Mouse (Mus musculus) spleen, adult 2 months (tissue): ENCODE results near the gene Rbm6. TPM values are rescaled to one million over a fixed set of nuclear protein-coding genes. Genes with fewer than 3 reads are reported as not detected.

Experiments
- DNase-seq, 2 experiments: peaks; one replicate each; pipeline versions ENCODE4 v3.0.0 to v3.0.0-alpha.2; 2012 to 2021; ENCODE audit warnings: low spot score in 2 of 2, low read depth in 1 of 2
- H3K27ac ChIP-seq: fragments of 200-500 bp; 2 replicates; pipeline ENCODE4 v1.5.1; 2012; ENCODE audit warnings: low read length, inconsistent platforms; ENCODE audit not compliant: insufficient read depth
- H3K27me3 ChIP-seq: fragments of 200-500 bp; 2 replicates; pipeline ENCODE4 v1.6.1; 2012; ENCODE audit warnings: mild to moderate bottlenecking, moderate library complexity, low read length, inconsistent platforms; ENCODE audit not compliant: control insufficient read depth, insufficient read depth
- H3K36me3 ChIP-seq: fragments of 200-500 bp; 2 replicates; pipeline ENCODE4 v1.6.1; 2012; ENCODE audit warnings: mild to moderate bottlenecking, low read length, inconsistent platforms; ENCODE audit not compliant: control insufficient read depth, insufficient read depth
- H3K4me1 ChIP-seq: fragments of 200-500 bp; 2 replicates; pipeline ENCODE4 v1.6.1; 2011; ENCODE audit warnings: inconsistent platforms; ENCODE audit not compliant: control insufficient read depth, insufficient read depth, insufficient read length
- H3K4me3 ChIP-seq: fragments of 200-500 bp; 2 replicates; pipeline ENCODE4 v1.5.1; 2011; ENCODE audit warnings: mild to moderate bottlenecking, inconsistent platforms; ENCODE audit not compliant: insufficient read depth, insufficient read length; ENCODE audit errors: extremely low read depth
- CTCF ChIP-seq: fragments of 200-500 bp; IDR thresholded peaks from 2 replicates; pipeline ENCODE4 v1.5.1; 2011; ENCODE audit warnings: mild to moderate bottlenecking, inconsistent platforms; ENCODE audit not compliant: insufficient read depth, insufficient read length, insufficient replicate concordance; ENCODE audit errors: extremely low read depth
- POLR2A ChIP-seq: fragments of 200-500 bp; IDR thresholded peaks from 2 replicates; pipeline ENCODE4 v1.6.1; 2011; ENCODE audit warnings: low read depth, low read length, inconsistent platforms
- WGBS: fragments of 180-500 bp; shearing (Covaris S2); methylation state at CpG from one replicate; pipeline ENCODE4 v1.1.7; 2018; 5-methylcytosine and 5-hydroxymethylcytosine counted together
- polyA plus RNA-seq: library from polyadenylated mRNA; depleted of rRNA; stranded (reverse); fragments of >200 nt; gene quantifications from 2 replicates; pipeline ENCODE4 v1.2.3, GENCODE M21; 2012

Gene Rbm6
- polyA plus RNA-seq, 1 experiment: 12.4 TPM

DNA sequence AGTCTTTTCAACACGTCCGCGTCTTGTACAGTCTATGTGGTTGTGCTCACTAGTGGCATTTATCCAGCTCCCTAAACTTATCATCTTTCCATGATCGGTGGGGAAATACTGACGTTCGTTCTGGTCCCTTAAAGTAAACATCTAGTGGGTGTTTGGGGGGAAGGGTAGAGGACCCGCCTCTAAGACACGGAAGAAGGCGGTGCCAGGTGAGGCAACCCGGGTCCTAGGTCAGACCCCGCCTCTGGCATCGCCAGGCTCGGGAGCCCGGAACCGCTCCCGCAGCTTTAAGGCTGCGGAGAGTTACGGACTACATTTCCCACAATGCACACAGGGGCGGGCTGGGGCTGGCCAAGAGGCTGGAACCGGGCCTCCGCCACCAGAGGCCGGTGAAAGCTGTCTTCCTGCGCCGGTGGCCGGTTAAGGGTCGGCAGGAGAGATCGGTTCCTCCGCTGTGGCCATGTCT is 14.8 kb upstream of the Rbm6 start, which contains the start of gene Mon1a:
TSS of gene Mon1a (plus strand) at position 348 of the 463 bp plus-strand sequence.
- DNase-seq: peak; percentile 69 to 87
- under 1% methylated on average over 28 of the region's 28 CpGs for WGBS
- no peaks in the 10 kb centered on the region; the same call in 1 of the 2 replicates for H3K36me3 ChIP-seq
- no peaks in the 10 kb centered on the region for H3K27me3 ChIP-seq
- no peak; the same call in 1 of the 2 replicates for TF ChIP-seq POLR2A
- TF ChIP-seq CTCF: no peak
- H3K27ac ChIP-seq: peak within 1 kb of the TSS; percentile 57
- H3K4me3 ChIP-seq: peak within 1 kb of the TSS; percentile 82
- H3K4me1 ChIP-seq: no peaks in the 10 kb centered on the region

DNA sequence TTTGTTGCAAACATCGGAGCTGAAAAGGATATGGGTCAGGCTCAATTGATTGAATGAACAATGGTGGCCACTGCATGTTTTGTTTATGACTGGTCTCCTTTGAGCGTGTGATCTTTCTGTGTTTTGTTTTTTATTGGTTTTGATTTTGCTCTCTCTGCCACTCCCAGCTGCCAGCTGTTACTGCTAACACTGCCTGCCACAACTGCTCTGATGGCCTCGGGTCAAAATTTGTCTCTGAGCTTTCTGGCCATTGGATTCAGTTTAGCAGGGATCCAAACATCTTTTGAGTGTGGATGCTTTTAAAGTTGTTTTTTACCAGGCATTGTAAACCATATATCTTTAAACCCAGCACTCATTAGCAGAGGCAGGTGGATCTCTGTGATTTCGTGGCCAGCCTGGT is 7.4 kb upstream of the Rbm6 start:
- DNase-seq: no peak
- no peaks in the 10 kb centered on the region for H3K36me3 ChIP-seq
- H3K4me1 ChIP-seq: no peaks in the 10 kb centered on the region
- no peak overlapping the region for H3K27ac ChIP-seq
- H3K27me3 ChIP-seq: no peaks in the 10 kb centered on the region
- TF ChIP-seq CTCF (no peak), POLR2A (no peak)
- WGBS: 62% methylated on average over 4 of the region's 4 CpGs
- H3K4me3 ChIP-seq: no peak overlapping the region

DNA sequence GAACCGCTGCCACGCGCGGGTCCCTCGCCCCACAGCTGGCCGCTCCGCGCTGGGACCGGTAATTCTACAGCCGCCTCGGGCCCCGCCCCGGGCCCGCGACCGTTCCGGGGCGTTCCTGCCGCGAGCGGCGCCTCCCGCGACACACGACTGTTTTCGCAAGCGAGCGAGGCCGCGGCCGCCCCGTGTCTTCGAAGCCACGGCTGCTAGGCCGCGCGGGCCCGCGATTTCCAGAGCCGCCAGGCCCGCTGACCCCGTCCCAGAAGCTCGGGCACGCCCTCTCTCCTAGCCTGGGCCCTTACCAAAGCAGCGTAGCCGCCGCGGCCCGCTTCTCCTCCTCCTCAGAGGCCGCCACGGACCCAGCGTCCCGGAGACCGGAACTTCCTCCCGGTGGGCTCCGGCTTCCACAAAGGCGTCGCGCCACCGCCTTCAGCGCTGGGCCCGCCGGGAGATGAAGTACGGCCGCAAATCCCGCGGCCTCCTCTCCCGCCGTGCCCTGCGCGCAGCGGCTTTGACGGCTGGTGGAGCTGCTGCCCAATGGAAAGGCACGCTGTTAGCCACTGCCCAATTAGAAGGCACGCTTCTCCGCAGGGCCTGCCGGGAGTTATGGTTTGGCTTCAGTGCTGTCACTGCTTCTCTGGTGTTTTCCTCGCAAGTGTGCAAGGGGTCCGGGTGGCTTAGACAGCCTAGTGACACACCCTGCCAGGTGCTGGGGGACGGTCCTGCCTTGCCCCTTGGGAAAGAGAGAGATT is 513 bp downstream of the Rbm6 start:
- no peaks in the 10 kb centered on the region for H3K27me3 ChIP-seq
- WGBS: under 1% methylated on average over 80 of the region's 80 CpGs
- TF ChIP-seq CTCF (no peak), POLR2A (peak; percentile 74)
- H3K4me1 ChIP-seq: peaks cover 2% of the 10 kb centered on the region; the same call in 1 of the 2 replicates
- H3K4me3 ChIP-seq: peak overlapping the region; percentile 74
- peak overlapping the region; percentile 94 for H3K27ac ChIP-seq
- no peaks in the 10 kb centered on the region for H3K36me3 ChIP-seq
- DNase-seq: peak; percentile 80 to 92

DNA sequence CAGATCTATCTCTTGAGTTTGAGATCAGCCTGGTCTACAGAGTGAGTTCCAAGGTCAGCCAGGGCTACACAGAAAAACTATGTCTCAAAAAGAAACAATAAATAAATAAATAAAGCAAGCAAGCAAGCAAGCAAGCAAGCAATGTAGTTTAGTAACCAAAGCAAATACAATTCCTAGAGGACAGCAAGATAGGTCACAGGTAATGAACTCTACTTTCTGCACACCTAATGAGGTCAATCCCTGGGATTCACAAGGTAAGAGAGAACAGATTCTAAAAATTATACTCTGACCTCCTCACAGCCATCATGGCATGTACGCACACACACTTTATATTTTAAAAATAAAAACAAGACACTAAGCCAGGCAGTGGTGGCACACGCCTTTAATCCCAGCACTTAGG is 7.0 kb downstream of the Rbm6 start:
- Histone ChIP-seq H3K4me3 (no peak overlapping the region), H3K36me3 (no peaks in the 10 kb centered on the region; the same call in 1 of the 2 replicates), H3K27ac (no peak overlapping the region), H3K27me3 (no peaks in the 10 kb centered on the region), H3K4me1 (peaks cover 6% of the 10 kb centered on the region)
- DNase-seq: no peak
- 94% methylated on average over 2 of the region's 2 CpGs for WGBS
- TF ChIP-seq POLR2A (no peak), CTCF (no peak)

DNA sequence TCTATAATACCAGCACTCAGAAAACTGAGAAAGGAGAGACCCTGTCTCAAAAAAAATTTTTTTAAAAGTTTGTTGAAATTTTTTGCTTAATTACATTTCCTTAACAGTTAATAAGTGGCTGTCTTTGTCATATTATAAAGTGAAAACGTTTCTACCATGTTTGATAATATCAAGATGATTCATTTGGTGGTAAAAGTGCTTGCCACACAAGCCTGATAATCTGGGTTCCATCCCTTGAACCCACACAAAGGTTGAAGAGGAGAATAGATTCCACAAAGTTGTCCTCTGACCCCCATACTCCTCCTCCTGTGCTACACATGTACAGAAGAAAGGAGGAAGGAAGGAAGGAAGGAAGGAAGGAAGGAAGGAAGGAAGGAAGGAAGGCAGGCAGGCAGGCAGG is 8.5 kb downstream of the Rbm6 start:
- WGBS: 37% methylated on average over 1 of the region's 1 CpGs
- H3K36me3 ChIP-seq: peaks cover 2% of the 10 kb centered on the region; the same call in 1 of the 2 replicates
- TF ChIP-seq POLR2A (no peak), CTCF (no peak)
- no peak overlapping the region for H3K4me3 ChIP-seq
- no peak overlapping the region for H3K27ac ChIP-seq
- peaks cover 6% of the 10 kb centered on the region for H3K4me1 ChIP-seq
- no peak for DNase-seq
- H3K27me3 ChIP-seq: no peaks in the 10 kb centered on the region

DNA sequence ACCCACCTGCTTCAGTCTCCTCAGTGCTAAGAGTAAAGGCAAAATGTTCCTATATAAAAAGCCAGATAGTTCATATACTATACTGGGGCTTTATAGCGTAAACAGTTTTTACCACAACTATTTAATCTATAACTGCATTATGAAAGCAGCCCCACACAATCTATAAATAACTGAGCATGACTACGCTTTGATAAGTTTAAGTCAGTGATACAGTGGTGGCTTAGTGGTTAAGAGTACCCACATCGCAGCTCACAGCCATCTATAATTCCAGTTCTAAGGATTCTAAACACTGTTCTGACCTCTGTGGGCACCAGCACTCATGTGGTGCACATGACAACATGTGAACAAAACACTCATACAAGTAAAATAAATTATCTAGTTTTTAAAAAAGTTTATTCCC is 14.7 kb downstream of the Rbm6 start:
- TF ChIP-seq POLR2A: no peak
- TF ChIP-seq CTCF: no peak
- 87% methylated on average over 3 of the region's 3 CpGs for WGBS
- peaks cover 4% of the 10 kb centered on the region; the same call in 1 of the 2 replicates for H3K4me1 ChIP-seq
- H3K27me3 ChIP-seq: no peaks in the 10 kb centered on the region
- DNase-seq: no peak
- no peak overlapping the region for H3K27ac ChIP-seq
- no peak overlapping the region for H3K4me3 ChIP-seq
- H3K36me3 ChIP-seq: peaks cover 6% of the 10 kb centered on the region

DNA sequence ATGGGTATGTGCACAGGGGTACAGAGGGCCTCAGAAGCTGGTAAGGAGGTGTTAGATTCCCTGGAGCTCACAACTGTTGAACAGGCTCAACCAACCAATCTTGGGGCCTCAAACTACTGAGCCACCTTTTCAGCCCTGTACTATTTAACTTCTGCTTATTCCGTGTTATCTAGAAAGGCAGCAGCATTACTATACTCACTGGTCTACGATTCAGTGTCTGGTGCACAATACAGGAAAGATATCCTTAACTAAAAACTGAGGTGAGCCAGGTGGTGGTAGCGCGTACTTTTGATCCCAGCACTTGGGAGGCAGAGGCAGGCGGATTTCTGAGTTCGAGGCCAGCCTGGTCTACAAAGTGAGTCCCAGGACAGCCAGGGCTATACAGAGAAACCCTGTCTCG is 24.1 kb downstream of the Rbm6 start:
- TF ChIP-seq CTCF (no peak), POLR2A (no peak)
- H3K36me3 ChIP-seq: peaks cover 14% of the 10 kb centered on the region; the same call in 1 of the 2 replicates
- 97% methylated on average over 7 of the region's 7 CpGs for WGBS
- no peaks in the 10 kb centered on the region for H3K4me1 ChIP-seq
- no peak overlapping the region for H3K4me3 ChIP-seq
- no peak overlapping the region for H3K27ac ChIP-seq
- H3K27me3 ChIP-seq: no peaks in the 10 kb centered on the region
- DNase-seq: no peak
